Mouse (Mus musculus): ENCODE results near the gene Emc10.

The Emc10 gene

GRCm38 (mm10) chr7:44485572-44486195, 10.6 kb downstream of the Emc10 start:
- DNase-seq (ENCODE audit: low spot score in 2 of 2) = no peak

DNA sequence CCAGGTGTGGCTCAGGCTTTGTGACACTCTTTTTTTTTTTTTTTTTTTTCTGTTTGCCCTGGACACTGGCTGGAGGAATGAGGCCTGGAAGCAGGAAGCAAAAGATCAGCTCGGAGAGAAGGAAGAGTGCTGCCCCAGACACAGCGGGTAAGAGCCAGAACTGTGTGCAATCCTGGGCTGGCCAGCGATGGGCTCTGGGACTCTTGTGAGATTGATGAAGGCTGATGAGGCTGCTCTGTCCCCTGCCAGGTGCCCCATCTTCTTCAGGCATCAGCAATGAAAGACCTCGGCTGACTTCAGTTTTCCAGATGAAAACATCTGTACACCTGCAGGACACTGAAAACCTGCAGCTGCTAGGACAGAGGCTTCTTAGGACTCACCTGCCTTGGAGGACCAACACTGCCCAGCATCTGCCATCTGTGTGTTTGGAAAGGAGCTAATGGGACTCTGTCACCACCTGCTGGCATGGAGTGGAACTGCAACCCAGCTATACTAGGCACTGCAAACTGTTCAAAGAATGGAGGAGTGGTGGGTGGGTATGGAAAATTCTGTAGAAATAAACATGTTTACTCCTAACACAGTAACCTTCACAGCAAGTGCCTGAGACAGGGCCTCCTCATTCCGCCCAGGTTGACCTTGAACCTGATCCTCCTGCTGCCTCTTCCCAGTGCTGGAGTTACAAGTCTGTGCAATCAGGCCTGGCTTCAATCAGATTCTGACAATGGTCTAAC, 11.3 kb downstream of the Emc10 start:
- DNase-seq (ENCODE audit: low spot score in 2 of 2) = peak; percentile 57 to 65

- DNase-seq (ENCODE audit: low spot score in 2 of 2) = no peak
Measured at GRCm38 (mm10) chr7:44484109-44484508, 12.2 kb downstream of the Emc10 start.

DNA sequence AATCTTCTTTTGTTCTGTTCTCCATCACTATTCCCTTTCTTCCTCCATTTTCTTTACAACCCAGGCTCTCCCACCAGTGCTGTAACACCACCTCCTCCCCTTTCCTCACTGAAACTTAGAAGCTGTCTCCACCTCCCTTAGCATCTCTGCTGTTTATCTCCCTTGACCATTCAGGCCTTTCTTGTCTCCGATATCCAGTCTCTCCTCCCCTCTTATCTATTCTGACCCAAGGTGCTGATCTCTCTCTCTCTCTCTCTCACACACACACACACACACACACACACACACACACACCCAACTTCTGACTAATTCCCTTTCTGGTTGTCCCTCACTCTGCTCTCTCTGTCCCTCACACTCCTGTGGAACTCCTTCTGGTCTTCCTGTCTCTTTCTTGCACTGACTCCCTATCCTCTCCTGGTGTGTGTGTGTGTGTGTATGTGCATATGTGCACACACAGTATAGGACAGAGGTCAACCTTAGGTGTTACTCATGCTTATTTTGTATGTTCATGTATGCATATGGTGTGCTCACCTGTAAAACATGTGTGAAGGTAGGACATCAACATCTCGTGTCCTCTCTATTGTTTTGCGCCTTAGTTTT, 13.4 kb downstream of the Emc10 start:
- peak in 1 of 2 experiments; percentile 40 for DNase-seq (ENCODE audit: low spot score in 2 of 2)

- DNase-seq (ENCODE audit: low spot score in 2 of 2) = no peak
Measured at GRCm38 (mm10) chr7:44475046-44475614, 21.2 kb downstream of the Emc10 start.

DNA sequence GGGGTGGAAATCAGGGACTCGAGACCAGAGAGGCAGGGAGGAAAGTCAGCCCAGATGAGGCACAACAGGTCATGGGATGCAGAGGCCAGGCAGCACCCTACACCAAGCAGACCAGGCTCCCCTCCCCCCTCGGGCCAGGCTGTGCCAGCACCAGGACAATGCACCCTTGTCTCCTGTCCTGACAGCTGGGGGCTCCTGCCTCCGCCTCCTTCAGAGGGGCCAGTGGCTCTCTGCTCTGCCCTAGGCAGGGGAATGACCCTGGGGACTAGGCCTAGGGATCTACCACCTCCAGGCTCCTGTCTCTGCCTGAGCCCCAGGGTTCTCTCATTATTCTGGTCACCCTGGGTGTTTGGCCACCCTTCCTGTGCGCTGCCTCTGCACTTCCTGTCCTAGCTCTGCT, 21.9 kb downstream of the Emc10 start:
- no peak for DNase-seq (ENCODE audit: low spot score in 2 of 2)

- DNase-seq (ENCODE audit: low spot score in 2 of 2) = no peak
Measured at GRCm38 (mm10) chr7:44472961-44473646, 23.2 kb downstream of the Emc10 start.

DNA sequence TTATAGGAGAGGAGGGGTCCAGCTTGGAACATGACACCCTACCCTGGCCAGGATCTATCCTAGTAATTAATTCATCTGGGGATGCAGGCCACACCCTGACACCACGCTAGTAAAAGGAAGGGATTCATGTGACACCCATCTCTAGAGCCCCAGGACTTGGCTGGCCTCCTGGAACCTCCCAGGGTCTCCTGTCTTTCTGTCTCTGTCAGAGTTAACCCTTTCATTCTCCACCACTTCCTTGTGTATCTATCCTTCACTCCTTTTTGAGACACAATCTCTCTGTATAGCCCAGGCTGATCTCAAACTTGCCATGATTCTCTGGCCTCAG, 23.8 kb downstream of the Emc10 start:
- no peak for DNase-seq (ENCODE audit: low spot score in 2 of 2)

GRCm38 (mm10) chr7:44471880-44472557, 24.3 kb downstream of the Emc10 start:
- DNase-seq (ENCODE audit: low spot score in 2 of 2) = no peak

DNA sequence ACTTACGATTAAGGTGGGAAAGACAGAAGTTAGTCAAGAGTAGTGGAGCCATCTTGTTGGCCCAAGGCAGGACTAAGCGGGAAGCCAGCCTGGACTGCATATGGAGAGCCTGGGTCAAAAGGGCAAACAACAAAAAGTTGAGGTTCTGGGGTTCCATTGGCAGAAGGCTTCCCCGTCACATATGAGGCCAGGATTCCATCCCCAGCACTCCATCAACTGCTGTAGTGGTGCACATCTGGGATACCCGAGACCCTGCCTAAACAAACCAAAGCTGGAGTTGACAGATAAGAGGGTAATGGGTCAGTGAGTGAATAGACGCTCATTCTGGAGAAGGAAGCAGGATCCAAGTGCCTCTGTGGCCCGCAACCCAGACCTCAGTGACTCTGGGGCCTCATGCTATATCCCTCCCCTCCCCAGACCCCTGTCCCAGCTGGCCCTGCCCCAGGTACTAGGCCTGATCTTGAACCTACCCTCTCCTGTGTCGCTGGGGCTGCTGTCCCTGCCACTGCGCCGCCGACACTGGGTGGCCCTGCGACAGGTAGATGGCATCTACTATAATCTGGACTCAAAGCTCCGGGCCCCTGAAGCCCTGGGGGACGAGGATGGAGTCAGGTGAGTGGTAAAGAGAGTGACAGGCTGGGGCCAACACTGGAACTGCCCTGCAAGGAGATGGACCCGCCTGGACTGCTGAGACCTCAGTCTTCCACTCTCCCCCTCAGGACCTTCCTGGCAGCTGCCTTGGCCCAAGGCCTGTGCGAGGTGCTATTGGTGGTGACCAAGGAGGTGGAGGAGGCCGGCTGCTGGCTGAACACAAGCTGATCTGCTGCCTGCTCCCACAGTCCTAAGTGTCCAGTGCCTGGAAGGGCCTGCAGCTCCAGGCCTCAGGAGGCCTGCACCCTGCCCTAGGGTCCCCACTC, 25.4 kb downstream of the Emc10 start:
- DNase-seq (ENCODE audit: low spot score in 2 of 2) = no peak

GRCm38 (mm10) chr7:44469677-44470675, 26.4 kb downstream of the Emc10 start:
- DNase-seq (ENCODE audit: low spot score in 2 of 2) = peak; percentile 28 to 51

DNA sequence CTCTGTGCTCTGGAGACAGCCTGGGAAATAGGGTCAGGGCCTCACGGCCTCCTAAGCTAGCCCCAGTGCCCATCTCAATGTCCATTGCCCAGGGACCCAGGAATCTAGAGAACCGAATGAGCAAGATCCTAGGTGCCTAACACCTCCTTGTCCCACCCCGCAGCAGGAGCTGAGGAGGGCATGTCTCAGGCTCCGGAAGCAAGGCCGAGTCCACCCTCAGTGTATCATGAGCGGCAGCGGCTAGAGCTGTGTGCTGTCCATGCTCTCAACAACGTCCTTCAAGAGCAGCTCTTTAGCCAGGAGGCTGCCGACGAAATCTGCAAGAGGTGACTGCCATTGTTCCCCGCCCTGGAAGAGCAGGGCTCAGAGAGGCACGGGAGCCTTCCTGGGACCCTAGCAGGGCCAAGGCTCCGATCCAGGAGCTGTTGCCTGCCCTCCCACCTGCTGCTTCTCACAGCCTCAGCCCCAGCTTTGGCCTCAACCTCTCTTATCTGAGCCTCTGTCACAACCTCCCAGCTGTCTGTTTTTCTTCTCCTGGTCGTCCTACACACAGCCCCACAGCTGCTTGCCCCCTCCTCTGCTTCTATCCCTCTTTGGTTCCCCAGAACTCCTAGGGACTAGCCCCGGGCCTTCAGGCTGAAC, 27.6 kb downstream of the Emc10 start:
- no peak for DNase-seq (ENCODE audit: low spot score in 2 of 2)

DNA sequence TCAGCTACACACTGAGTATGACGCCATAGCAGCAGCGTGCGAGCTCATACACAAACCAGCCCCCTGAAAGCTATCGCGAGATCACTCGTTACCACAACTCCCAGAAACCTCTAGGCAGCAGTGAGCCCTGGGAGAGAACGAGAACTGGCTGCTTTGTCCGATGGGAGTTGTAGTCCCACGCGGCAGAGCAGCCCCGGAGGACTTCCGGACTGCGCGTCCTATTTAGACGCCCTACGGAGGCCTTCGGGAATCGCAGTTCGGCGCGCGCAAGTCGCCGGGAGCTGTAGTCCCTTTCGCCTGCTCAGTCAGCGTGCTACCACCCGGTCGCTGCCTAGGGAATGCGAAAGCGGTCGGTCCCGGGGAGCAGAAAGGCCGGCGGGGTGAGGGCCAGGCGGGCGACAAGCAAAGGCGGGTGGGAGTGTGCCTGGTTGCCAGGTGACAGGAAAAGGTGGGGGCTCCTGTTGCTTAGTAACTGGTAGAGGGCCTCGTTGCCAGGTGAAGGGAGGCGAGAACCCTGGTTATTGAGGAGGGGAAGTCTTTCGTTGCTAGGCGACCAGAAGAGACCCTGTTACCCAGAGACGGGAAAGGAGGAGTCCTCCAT, 28.4 kb downstream of the Emc10 start, which contains the start of gene Josd2:
Gene Josd2 (plus strand): TSS at position 170 of the 601 bp plus-strand sequence.
- peak; percentile 96 for DNase-seq (ENCODE audit: low spot score in 2 of 2)

- no peak for DNase-seq (ENCODE audit: low spot score in 2 of 2)
Measured at GRCm38 (mm10) chr7:44466888-44467311, 29.4 kb downstream of the Emc10 start.

DNA sequence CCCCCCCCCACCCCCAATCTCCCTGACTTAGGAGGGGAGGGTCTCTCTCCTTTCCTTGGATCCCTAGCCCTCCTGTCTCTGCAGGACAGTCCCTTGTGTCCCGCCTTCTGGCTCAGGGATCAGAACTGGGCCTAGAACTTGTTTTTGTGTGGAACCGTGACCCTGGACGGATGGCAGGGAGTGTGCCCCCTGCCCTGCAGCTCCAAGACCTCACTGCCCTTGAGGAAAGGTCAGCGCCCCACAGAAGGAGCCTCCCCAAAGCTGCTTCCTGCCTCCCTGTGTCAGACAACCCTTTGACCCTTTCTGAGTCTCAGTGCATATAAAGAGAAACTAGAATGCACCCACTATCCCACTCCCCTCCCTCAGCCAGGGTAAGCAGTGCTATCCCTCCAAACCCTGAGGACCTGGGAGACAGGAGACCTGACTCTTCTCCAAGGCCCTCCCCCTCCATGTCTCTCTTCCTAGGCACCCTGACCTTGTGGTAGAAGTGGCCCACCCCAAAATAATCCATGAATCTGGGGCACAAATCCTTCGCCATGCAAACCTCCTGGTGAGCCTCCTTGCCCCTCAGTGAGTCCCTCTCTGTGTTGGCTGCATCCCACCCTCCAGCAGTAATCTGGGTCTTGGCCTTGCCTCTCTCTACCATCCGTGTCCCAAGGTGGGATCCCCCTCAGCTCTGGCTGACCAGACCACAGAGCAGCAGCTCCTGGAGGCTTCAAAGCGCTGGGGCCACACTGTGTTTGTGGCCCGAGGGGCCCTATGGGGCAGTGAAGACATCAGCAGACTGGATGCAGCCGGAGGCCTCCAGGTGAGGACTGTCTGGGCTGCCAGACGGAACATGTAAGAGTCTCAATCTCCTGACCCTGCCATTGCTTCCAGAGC, 30.1 kb downstream of the Emc10 start:
- DNase-seq (ENCODE audit: low spot score in 2 of 2) = no peak

DNA sequence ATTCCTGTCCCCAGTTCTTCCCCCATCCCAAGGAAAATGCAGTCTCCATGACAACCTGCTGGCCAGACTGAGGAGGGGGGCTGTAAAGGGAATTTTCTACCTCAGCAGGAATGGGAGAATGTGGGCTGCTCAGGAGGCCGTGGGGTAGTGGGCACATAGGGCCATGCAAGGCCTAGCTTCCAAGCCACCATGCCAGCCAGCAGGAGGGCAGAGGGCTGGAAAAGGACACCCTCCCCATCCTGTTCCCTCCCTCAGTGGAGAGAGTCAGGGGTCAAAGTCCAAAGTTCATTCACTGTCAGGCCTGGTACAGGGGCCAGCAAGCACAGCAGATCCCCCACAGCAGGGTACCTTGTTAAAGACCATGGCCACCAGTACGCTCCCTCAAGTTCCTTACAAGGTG, 31.2 kb downstream of the Emc10 start, which contains the start of gene Aspdh:
Gene Aspdh (plus strand): TSS at position 281 of the 400 bp plus-strand sequence.
- no peak for DNase-seq (ENCODE audit: low spot score in 2 of 2)

GRCm38 (mm10) chr7:44464511-44464910, 31.8 kb downstream of the Emc10 start:
- no peak for DNase-seq (ENCODE audit: low spot score in 2 of 2)

All from spleen, postnatal 36 days (tissue).